Mouse (Mus musculus): ENCODE data around the gene Smyd3.

The Smyd3 gene

GRCm38 (mm10) chr1:179516941-179517712, 714 bp downstream of the Smyd3 start:
- DNase-seq (ENCODE audit: low spot score in 2 of 2): peak in 1 of 2 experiments; percentile 24

DNA sequence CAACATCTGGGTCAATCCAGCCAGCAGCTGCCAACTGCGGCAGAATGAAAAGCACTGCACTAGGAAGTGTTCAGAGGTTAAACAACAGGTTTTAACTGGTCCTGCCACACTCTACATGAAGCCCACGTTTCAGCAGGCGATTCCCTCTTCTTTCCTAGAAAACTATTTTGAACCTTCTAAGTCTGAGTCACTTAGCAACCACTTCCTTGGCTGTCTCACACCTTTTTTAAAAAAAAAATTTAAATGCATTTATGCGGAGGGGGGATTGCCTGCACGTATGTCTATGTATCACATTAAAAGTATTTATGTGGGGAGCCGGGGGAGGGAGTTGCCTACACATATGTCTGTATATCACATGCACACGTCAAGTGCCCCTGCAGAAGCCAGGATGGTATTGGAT, 5.9 kb downstream of the Smyd3 start:
- peak; percentile 26 to 30 for DNase-seq (ENCODE audit: low spot score in 2 of 2)

DNA sequence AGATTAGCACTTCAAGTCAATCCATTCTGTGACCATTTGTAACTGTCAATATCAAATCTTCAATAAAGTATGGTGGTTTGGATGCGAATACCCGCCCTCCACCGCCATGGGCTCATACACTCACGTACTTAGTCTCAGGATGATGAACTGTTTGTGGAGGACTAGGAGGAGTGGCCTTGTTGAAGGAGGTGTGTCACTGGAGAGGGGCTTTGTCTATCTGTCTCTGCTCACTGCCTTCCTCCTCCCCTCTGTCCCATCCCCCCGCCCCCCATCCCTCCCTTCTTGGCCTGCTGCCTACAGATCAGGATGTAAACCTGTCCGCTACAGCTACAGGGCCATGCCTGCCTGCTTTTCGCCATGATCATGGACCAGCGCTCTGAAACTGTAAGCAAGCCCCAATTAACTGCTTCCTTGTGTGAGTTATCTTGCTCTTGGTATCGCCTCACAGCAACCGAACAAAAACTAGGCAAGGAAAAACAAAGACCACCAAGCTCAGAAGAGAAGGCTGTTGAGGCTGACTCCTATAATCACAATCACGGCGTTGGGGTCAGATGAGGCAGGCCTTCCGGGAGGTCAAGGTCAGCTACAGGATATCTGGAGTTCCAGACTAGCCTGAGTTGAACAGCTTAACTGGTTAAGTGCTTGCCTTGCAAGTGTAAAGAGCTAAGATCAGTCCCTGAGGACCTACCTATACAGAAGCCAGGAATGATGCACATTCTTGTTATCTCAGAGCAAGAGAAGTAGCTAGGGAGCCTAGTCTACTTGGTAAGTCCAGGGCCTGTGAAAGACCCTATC, 7.1 kb downstream of the Smyd3 start:
- DNase-seq (ENCODE audit: low spot score in 2 of 2): no peak

GRCm38 (mm10) chr1:179506530-179507315, 11.1 kb downstream of the Smyd3 start:
- peak in 1 of 2 experiments; percentile 23 for DNase-seq (ENCODE audit: low spot score in 2 of 2)

GRCm38 (mm10) chr1:179502565-179502964, 15.3 kb downstream of the Smyd3 start:
- no peak for DNase-seq (ENCODE audit: low spot score in 2 of 2)

GRCm38 (mm10) chr1:179499257-179499656, 18.6 kb downstream of the Smyd3 start:
- DNase-seq (ENCODE audit: low spot score in 2 of 2): no peak

GRCm38 (mm10) chr1:179492908-179493307, 24.9 kb downstream of the Smyd3 start:
- DNase-seq (ENCODE audit: low spot score in 2 of 2): no peak

DNA sequence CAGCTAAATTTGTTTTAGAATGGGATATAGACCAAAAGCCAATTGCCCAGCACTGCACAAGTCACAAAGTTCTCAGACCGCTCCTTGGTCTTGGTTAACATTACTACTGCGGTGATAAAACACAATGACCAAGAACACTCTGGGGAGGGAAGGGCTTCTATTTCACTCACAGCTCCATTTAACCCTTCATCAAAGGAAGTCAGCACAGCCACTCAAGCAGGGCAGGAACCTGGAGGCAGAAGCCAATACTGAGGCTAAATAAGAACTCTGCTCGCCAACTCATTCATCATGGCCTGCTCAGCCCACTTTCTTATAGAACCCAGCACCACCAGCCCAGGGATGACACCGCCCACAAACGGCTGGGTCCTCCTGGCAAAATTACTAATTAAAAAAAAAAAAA, 29.3 kb downstream of the Smyd3 start:
- DNase-seq (ENCODE audit: low spot score in 2 of 2): no peak

- no peak for DNase-seq (ENCODE audit: low spot score in 2 of 2)
Measured at GRCm38 (mm10) chr1:179487990-179488389, 29.9 kb downstream of the Smyd3 start.

- no peak for DNase-seq (ENCODE audit: low spot score in 2 of 2)
Measured at GRCm38 (mm10) chr1:179487238-179487637, 30.6 kb downstream of the Smyd3 start.

GRCm38 (mm10) chr1:179485784-179486540, 31.9 kb downstream of the Smyd3 start:
- DNase-seq (ENCODE audit: low spot score in 2 of 2): no peak

DNA sequence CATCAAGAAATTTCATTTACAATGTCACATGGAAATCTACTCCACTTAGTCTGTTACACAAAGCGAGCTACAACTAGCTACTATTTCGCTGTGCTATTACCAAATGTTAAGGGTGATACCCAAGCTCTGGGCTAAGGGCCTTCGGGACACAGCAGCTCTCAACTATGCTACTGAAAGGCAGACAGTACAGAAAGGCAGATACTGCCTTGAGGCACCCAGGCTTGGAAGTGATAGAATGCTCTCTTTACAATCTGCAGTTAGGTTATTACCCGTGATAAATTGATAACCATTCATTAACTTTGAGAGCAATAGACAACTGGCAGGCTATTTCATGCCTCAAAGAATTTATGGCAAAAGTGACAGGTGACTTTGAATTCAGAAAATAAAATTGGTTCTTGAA, 37.0 kb downstream of the Smyd3 start:
- no peak for DNase-seq (ENCODE audit: low spot score in 2 of 2)

DNA sequence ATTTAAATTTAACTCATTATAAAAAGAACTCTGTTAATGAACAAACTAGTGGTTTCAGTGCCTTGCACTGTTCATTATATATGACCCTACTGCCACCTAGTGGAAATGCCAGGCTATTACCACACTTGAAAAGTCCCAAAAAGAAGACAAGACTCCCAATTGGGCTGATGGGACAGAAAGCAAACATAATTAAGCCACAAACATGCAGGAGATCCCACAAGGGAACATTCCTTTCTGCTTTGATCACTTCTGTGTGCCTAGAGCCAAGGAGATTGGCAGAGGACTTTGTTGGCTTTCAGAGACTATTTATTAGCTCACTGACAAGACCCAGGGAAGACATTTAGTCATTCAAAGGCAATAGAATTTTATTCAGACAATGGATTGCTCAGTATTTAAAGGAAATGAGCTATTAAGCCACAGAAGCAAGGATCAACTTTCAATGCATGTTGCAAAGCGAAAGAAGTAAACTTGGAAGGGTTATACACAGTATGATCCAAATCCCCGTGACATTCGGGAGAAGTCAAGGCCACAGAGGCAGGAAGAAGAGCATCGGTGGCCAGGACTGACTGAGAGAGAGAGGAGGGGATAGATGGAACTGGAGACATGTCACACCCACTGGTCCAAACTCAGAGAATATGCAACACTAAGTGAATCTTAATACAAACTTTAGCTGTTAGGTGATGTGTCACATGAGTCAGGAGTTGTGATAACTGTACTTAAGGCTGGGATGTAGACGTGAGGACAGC, 40.5 kb downstream of the Smyd3 start:
- DNase-seq (ENCODE audit: low spot score in 2 of 2): peak; percentile 72 to 73

GRCm38 (mm10) chr1:179476461-179477156, 41.2 kb downstream of the Smyd3 start:
- DNase-seq (ENCODE audit: low spot score in 2 of 2): no peak

GRCm38 (mm10) chr1:179474776-179475175, 43.1 kb downstream of the Smyd3 start:
- DNase-seq (ENCODE audit: low spot score in 2 of 2): no peak

GRCm38 (mm10) chr1:179473920-179474643, 43.8 kb downstream of the Smyd3 start:
- no peak for DNase-seq (ENCODE audit: low spot score in 2 of 2)

- no peak for DNase-seq (ENCODE audit: low spot score in 2 of 2)
Measured at GRCm38 (mm10) chr1:179467970-179468369, 49.9 kb downstream of the Smyd3 start.

DNA sequence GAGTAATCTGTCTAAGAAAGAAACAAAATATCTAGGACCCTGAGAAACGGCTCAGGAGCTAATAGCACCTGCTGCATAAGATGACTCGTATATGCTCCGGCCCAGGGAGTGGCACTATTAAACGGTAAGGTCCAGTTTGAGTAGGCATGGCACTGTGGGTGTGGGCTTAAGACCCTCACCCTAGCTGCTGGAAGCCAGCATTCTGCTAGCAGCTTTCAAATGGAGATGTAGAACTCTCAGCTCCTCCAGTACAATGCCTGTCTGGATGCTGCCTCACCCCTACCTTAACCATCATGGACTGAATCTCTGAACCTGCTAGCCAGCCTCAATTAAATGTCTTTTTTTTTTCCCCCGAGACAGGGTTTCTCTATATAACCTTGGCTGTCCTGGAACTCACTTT, 55.5 kb downstream of the Smyd3 start:
- DNase-seq (ENCODE audit: low spot score in 2 of 2): no peak

GRCm38 (mm10) chr1:179461019-179461814, 56.6 kb downstream of the Smyd3 start:
- no peak for DNase-seq (ENCODE audit: low spot score in 2 of 2)
